Mouse (Mus musculus) layer of hippocampus, adult 2 months (tissue): ENCODE results near the gene Creb5. TPM values are rescaled to one million over a fixed set of nuclear protein-coding genes. Genes with fewer than 3 reads are reported as not detected.
A peak's percentile ranks its signal among the peaks of the same experiment; 100 is the strongest.

Source experiments
- DNase-seq, 2 experiments: peaks; one replicate each; pipeline ENCODE4 v3.0.0; 2022; ENCODE audit warnings: low spot score in 2 of 2
- H3K27ac ChIP-seq: fragments of 200-600 bp; 2 replicates; pipeline ENCODE4 v1.8.1; 2022
- H3K4me3 ChIP-seq: fragments of 200-600 bp; 2 replicates; pipeline ENCODE4 v1.8.1; 2022; ENCODE audit warnings: mild to moderate bottlenecking
- CTCF ChIP-seq: fragments of 200-600 bp; conservative IDR thresholded peaks from 2 replicates; pipeline ENCODE4 v1.8.1; 2022; ENCODE audit warnings: antibody characterized with exemption, mild to moderate bottlenecking, moderate library complexity
- total RNA-seq, 2 experiments: library from RNA; stranded (reverse); gene quantifications; 2 replicates each; pipeline ENCODE4 v1.2.3; 2021

The Creb5 gene
- total RNA-seq, 2 experiments from 2014 or later = 5.0 to 5.6 TPM

GRCm38 (mm10) chr6:53491331-53491730 lies 204.3 kb downstream of the Creb5 start:
- DNase-seq = no peak
- no peak overlapping the region for H3K27ac ChIP-seq
- no peak overlapping the region for H3K4me3 ChIP-seq
- TF ChIP-seq CTCF = no peak

GRCm38 (mm10) chr6:53493864-53494263 lies 206.8 kb downstream of the Creb5 start:
- Histone ChIP-seq H3K4me3 (no peak overlapping the region), H3K27ac (no peak overlapping the region)
- no peak for DNase-seq
- TF ChIP-seq CTCF = no peak

- TF ChIP-seq CTCF = no peak
- Histone ChIP-seq H3K4me3 (no peak overlapping the region), H3K27ac (no peak overlapping the region)
- DNase-seq = no peak
Measured at GRCm38 (mm10) chr6:53495667-53496066, 208.6 kb downstream of the Creb5 start.

GRCm38 (mm10) chr6:53496325-53496753 lies 209.3 kb downstream of the Creb5 start:
- Histone ChIP-seq H3K27ac (no peak overlapping the region), H3K4me3 (no peak overlapping the region)
- no peak for DNase-seq
- TF ChIP-seq CTCF = no peak

- DNase-seq = no peak
- no peak for TF ChIP-seq CTCF
- no peak overlapping the region for H3K4me3 ChIP-seq
- H3K27ac ChIP-seq = no peak overlapping the region
Measured at GRCm38 (mm10) chr6:53497904-53498536, 210.9 kb downstream of the Creb5 start.

- TF ChIP-seq CTCF = no peak
- H3K27ac ChIP-seq = no peak overlapping the region
- no peak for DNase-seq
- no peak overlapping the region for H3K4me3 ChIP-seq
Measured at GRCm38 (mm10) chr6:53499621-53500295, 212.7 kb downstream of the Creb5 start.

GRCm38 (mm10) chr6:53501236-53501635 lies 214.2 kb downstream of the Creb5 start:
- Histone ChIP-seq H3K27ac (no peak overlapping the region), H3K4me3 (no peak overlapping the region)
- no peak for TF ChIP-seq CTCF
- no peak for DNase-seq

GRCm38 (mm10) chr6:53506947-53507564 lies 220.0 kb downstream of the Creb5 start:
- Histone ChIP-seq H3K27ac (no peak overlapping the region), H3K4me3 (no peak overlapping the region)
- TF ChIP-seq CTCF = no peak
- DNase-seq = no peak

- TF ChIP-seq CTCF = no peak
- no peak for DNase-seq
- no peak overlapping the region for H3K4me3 ChIP-seq
- no peak overlapping the region for H3K27ac ChIP-seq
Measured at GRCm38 (mm10) chr6:53508847-53509494, 221.9 kb downstream of the Creb5 start.

GRCm38 (mm10) chr6:53510005-53510404 lies 222.9 kb downstream of the Creb5 start:
- Histone ChIP-seq H3K4me3 (no peak overlapping the region), H3K27ac (no peak overlapping the region)
- DNase-seq = no peak
- 0 out of 2 replicates have a peak, but pooled peaks have one; percentile 9 for TF ChIP-seq CTCF

- no peak overlapping the region for H3K27ac ChIP-seq
- no peak overlapping the region for H3K4me3 ChIP-seq
- no peak for DNase-seq
- TF ChIP-seq CTCF = no peak
Measured at GRCm38 (mm10) chr6:53512226-53512625, 225.2 kb downstream of the Creb5 start.

- DNase-seq = no peak
- Histone ChIP-seq H3K27ac (no peak overlapping the region), H3K4me3 (no peak overlapping the region)
- TF ChIP-seq CTCF = no peak
Measured at GRCm38 (mm10) chr6:53513380-53513779, 226.3 kb downstream of the Creb5 start.

GRCm38 (mm10) chr6:53514862-53515261 lies 227.8 kb downstream of the Creb5 start:
- peak; percentile 61 for TF ChIP-seq CTCF
- H3K4me3 ChIP-seq = no peak overlapping the region

GRCm38 (mm10) chr6:53515611-53516010 lies 228.5 kb downstream of the Creb5 start:
- no peak for TF ChIP-seq CTCF
- H3K4me3 ChIP-seq = no peak overlapping the region
- DNase-seq = no peak
- H3K27ac ChIP-seq = no peak overlapping the region

More at GRCm38 (mm10) chr6:53514862-53515261, 227.8 kb downstream of the Creb5 start:
- DNase-seq = no peak
- no peak overlapping the region for H3K27ac ChIP-seq
